Mouse (Mus musculus) c-Kit-positive CD71-positive TER-119-positive erythroid progenitor cells, embryonic 14.5 days (primary cell): Measurements from ENCODE around the gene Foxp1.

Experiments used
- DNase-seq: peaks from one replicate; pipeline ENCODE4 v3.0.0-alpha.2; 2013; ENCODE audit warnings: low spot score

The Foxp1 gene

GRCm38 (mm10) chr6:99439214-99439877 is 83.2 kb downstream of the Foxp1 start:
- no peak for DNase-seq

- DNase-seq: no peak
Observed at GRCm38 (mm10) chr6:99436371-99436770, 86.2 kb downstream of the Foxp1 start.

GRCm38 (mm10) chr6:99435140-99435539 is 87.4 kb downstream of the Foxp1 start:
- DNase-seq: no peak

- no peak for DNase-seq
Observed at GRCm38 (mm10) chr6:99433006-99433405, 89.5 kb downstream of the Foxp1 start.

GRCm38 (mm10) chr6:99431941-99432340 is 90.6 kb downstream of the Foxp1 start:
- no peak for DNase-seq

GRCm38 (mm10) chr6:99430560-99430959 is 92.0 kb downstream of the Foxp1 start:
- DNase-seq: no peak

GRCm38 (mm10) chr6:99429378-99430131 is 93.0 kb downstream of the Foxp1 start:
- DNase-seq: no peak

- DNase-seq: no peak
Observed at GRCm38 (mm10) chr6:99428961-99429360, 93.6 kb downstream of the Foxp1 start.

GRCm38 (mm10) chr6:99427301-99427700 is 95.2 kb downstream of the Foxp1 start:
- no peak for DNase-seq

GRCm38 (mm10) chr6:99425044-99425443 is 97.5 kb downstream of the Foxp1 start:
- DNase-seq: no peak

- no peak for DNase-seq
Observed at GRCm38 (mm10) chr6:99420666-99421065, 101.9 kb downstream of the Foxp1 start.

GRCm38 (mm10) chr6:99412598-99412997 is 109.9 kb downstream of the Foxp1 start:
- no peak for DNase-seq

- DNase-seq: no peak
Observed at GRCm38 (mm10) chr6:99409602-99410001, 112.9 kb downstream of the Foxp1 start.

- DNase-seq: no peak
Observed at GRCm38 (mm10) chr6:99408880-99409279, 113.6 kb downstream of the Foxp1 start.

GRCm38 (mm10) chr6:99403755-99404390 is 118.6 kb downstream of the Foxp1 start:
- DNase-seq: no peak

- no peak for DNase-seq
Observed at GRCm38 (mm10) chr6:99402941-99403340, 119.6 kb downstream of the Foxp1 start.

GRCm38 (mm10) chr6:99402370-99402769 is 120.2 kb downstream of the Foxp1 start:
- DNase-seq: no peak

- no peak for DNase-seq
Observed at GRCm38 (mm10) chr6:99401801-99402200, 120.7 kb downstream of the Foxp1 start.

- DNase-seq: no peak
Observed at GRCm38 (mm10) chr6:99401211-99401610, 121.3 kb downstream of the Foxp1 start.

GRCm38 (mm10) chr6:99395745-99396144 is 126.8 kb downstream of the Foxp1 start:
- no peak for DNase-seq

- no peak for DNase-seq
Observed at GRCm38 (mm10) chr6:99394801-99395200, 127.7 kb downstream of the Foxp1 start.

GRCm38 (mm10) chr6:99392484-99392883 is 130.0 kb downstream of the Foxp1 start:
- DNase-seq: no peak
